Mouse (Mus musculus): ENCODE measurements at regions not wholly inside any gene's neighbourhood (a gene's known extent, or its start where the extent isn't known, plus 50 kb on each side); places are given as distances from the start of the nearest gene placed in this dataset.

- no peaks in the 10 kb centered on the region for H3K36me3 ChIP-seq
- no peak overlapping the region for H3K4me3 ChIP-seq
- H3K9ac ChIP-seq = no peak overlapping the region
- H3K27me3 ChIP-seq (replicated peaks) = no peaks in the 10 kb centered on the region
- H3K4me1 ChIP-seq (replicated peaks) = no peaks in the 10 kb centered on the region
- H3K9me3 ChIP-seq (replicated peaks) = no peaks in the 10 kb centered on the region
- ATAC-seq (ENCODE audit: insufficient number of reproducible peaks, low FRiP score) = no peak
- no peak overlapping the region for H3K27ac ChIP-seq (ENCODE audit: poor library complexity, severe bottlenecking)
- no peak overlapping the region for H3K4me2 ChIP-seq
These were observed 611.9 kb downstream of the A830018L16Rik start for GRCm38 (mm10) chr1:12025791-12026190.

GRCm38 (mm10) chr1:12027442-12027841 lies 613.5 kb downstream of the A830018L16Rik start:
- no peak for ATAC-seq (ENCODE audit: insufficient number of reproducible peaks, low FRiP score)
- Histone ChIP-seq H3K9ac (no peak overlapping the region), H3K27me3 (replicated peaks) (no peaks in the 10 kb centered on the region), H3K27ac (ENCODE audit: poor library complexity, severe bottlenecking) (no peak overlapping the region), H3K36me3 (no peaks in the 10 kb centered on the region), H3K4me1 (replicated peaks) (no peaks in the 10 kb centered on the region), H3K9me3 (replicated peaks) (no peaks in the 10 kb centered on the region), H3K4me3 (no peak overlapping the region), H3K4me2 (no peak overlapping the region)
- 74% methylated on average over 2 of the region's 2 CpGs for WGBS

- H3K4me2 ChIP-seq = no peak overlapping the region
- no peak overlapping the region for H3K4me3 ChIP-seq
- no peak for ATAC-seq (ENCODE audit: insufficient number of reproducible peaks, low FRiP score)
- H3K9me3 ChIP-seq (replicated peaks) = no peaks in the 10 kb centered on the region
- H3K36me3 ChIP-seq = no peaks in the 10 kb centered on the region
- no peak overlapping the region for H3K9ac ChIP-seq
- 80% methylated on average over 4 of the region's 4 CpGs for WGBS
- H3K27ac ChIP-seq (ENCODE audit: poor library complexity, severe bottlenecking) = no peak overlapping the region
- no peaks in the 10 kb centered on the region for H3K27me3 ChIP-seq (replicated peaks)
- H3K4me1 ChIP-seq (replicated peaks) = no peaks in the 10 kb centered on the region
These were observed 614.2 kb downstream of the A830018L16Rik start for GRCm38 (mm10) chr1:12028074-12028473.

- Histone ChIP-seq H3K4me1 (replicated peaks) (no peaks in the 10 kb centered on the region), H3K9me3 (replicated peaks) (no peaks in the 10 kb centered on the region), H3K36me3 (no peaks in the 10 kb centered on the region), H3K9ac (no peak overlapping the region), H3K4me3 (no peak overlapping the region), H3K4me2 (no peak overlapping the region), H3K27ac (ENCODE audit: poor library complexity, severe bottlenecking) (no peak overlapping the region), H3K27me3 (replicated peaks) (no peaks in the 10 kb centered on the region)
- WGBS = 56% methylated on average over 8 of the region's 8 CpGs
- ATAC-seq (ENCODE audit: insufficient number of reproducible peaks, low FRiP score) = no peak
These were observed 638.1 kb downstream of the A830018L16Rik start for GRCm38 (mm10) chr1:12051931-12052482.

- Histone ChIP-seq H3K9me3 (replicated peaks) (no peaks in the 10 kb centered on the region), H3K27me3 (replicated peaks) (no peaks in the 10 kb centered on the region), H3K4me2 (no peak overlapping the region), H3K4me1 (replicated peaks) (no peaks in the 10 kb centered on the region), H3K4me3 (no peak overlapping the region), H3K27ac (ENCODE audit: poor library complexity, severe bottlenecking) (no peak overlapping the region), H3K9ac (no peak overlapping the region), H3K36me3 (no peaks in the 10 kb centered on the region)
- 57% methylated on average over 3 of the region's 3 CpGs for WGBS
- ATAC-seq (ENCODE audit: insufficient number of reproducible peaks, low FRiP score) = no peak
These were observed 642.1 kb downstream of the A830018L16Rik start for GRCm38 (mm10) chr1:12055865-12056560.

GRCm38 (mm10) chr1:12065016-12065513 lies 651.2 kb downstream of the A830018L16Rik start:
- Histone ChIP-seq H3K4me2 (no peak overlapping the region), H3K36me3 (no peaks in the 10 kb centered on the region), H3K27me3 (replicated peaks) (no peaks in the 10 kb centered on the region), H3K9me3 (replicated peaks) (no peaks in the 10 kb centered on the region), H3K4me3 (no peak overlapping the region), H3K9ac (no peak overlapping the region), H3K4me1 (replicated peaks) (no peaks in the 10 kb centered on the region), H3K27ac (ENCODE audit: poor library complexity, severe bottlenecking) (no peak overlapping the region)
- ATAC-seq (ENCODE audit: insufficient number of reproducible peaks, low FRiP score) = no peak
- WGBS = 96% methylated on average over 6 of the region's 6 CpGs

- no peak overlapping the region for H3K27ac ChIP-seq (ENCODE audit: poor library complexity, severe bottlenecking)
- no peak overlapping the region for H3K9ac ChIP-seq
- H3K27me3 ChIP-seq (replicated peaks) = no peaks in the 10 kb centered on the region
- H3K9me3 ChIP-seq (replicated peaks) = no peaks in the 10 kb centered on the region
- H3K4me2 ChIP-seq = no peak overlapping the region
- WGBS = 77% methylated on average over 1 of the region's 1 CpGs
- H3K36me3 ChIP-seq = no peaks in the 10 kb centered on the region
- H3K4me3 ChIP-seq = no peak overlapping the region
- H3K4me1 ChIP-seq (replicated peaks) = no peaks in the 10 kb centered on the region
- ATAC-seq (ENCODE audit: insufficient number of reproducible peaks, low FRiP score) = no peak
These were observed 678.9 kb downstream of the A830018L16Rik start for GRCm38 (mm10) chr1:12092564-12093504.

GRCm38 (mm10) chr1:12115041-12115828 lies 701.3 kb downstream of the A830018L16Rik start:
- no peak overlapping the region for H3K4me2 ChIP-seq
- H3K4me1 ChIP-seq (replicated peaks) = no peaks in the 10 kb centered on the region
- H3K27ac ChIP-seq (ENCODE audit: poor library complexity, severe bottlenecking) = no peak overlapping the region
- H3K9ac ChIP-seq = no peak overlapping the region
- ATAC-seq (ENCODE audit: insufficient number of reproducible peaks, low FRiP score) = no peak
- H3K27me3 ChIP-seq (replicated peaks) = no peaks in the 10 kb centered on the region
- 0 out of 2 replicates have a peak, but pooled peaks cover 5% of the 10 kb centered on the region for H3K9me3 ChIP-seq (replicated peaks)
- no peak overlapping the region for H3K4me3 ChIP-seq
- no peaks in the 10 kb centered on the region for H3K36me3 ChIP-seq

GRCm38 (mm10) chr1:12117083-12117482 lies 703.2 kb downstream of the A830018L16Rik start:
- Histone ChIP-seq H3K4me2 (no peak overlapping the region), H3K4me1 (replicated peaks) (0 out of 2 replicates have a peak, but pooled peaks cover 4% of the 10 kb centered on the region), H3K27me3 (replicated peaks) (no peaks in the 10 kb centered on the region), H3K27ac (ENCODE audit: poor library complexity, severe bottlenecking) (no peak overlapping the region), H3K9me3 (replicated peaks) (no peaks in the 10 kb centered on the region), H3K4me3 (no peak overlapping the region), H3K36me3 (no peaks in the 10 kb centered on the region), H3K9ac (no peak overlapping the region)
- WGBS = 76% methylated on average over 4 of the region's 4 CpGs
- no peak for ATAC-seq (ENCODE audit: insufficient number of reproducible peaks, low FRiP score)

- H3K27ac ChIP-seq (ENCODE audit: poor library complexity, severe bottlenecking) = no peak overlapping the region
- H3K27me3 ChIP-seq (replicated peaks) = no peaks in the 10 kb centered on the region
- no peak for ATAC-seq (ENCODE audit: insufficient number of reproducible peaks, low FRiP score)
- 42% methylated on average over 7 of the region's 7 CpGs for WGBS
- 0 out of 2 replicates have a peak, but pooled peaks cover 4% of the 10 kb centered on the region for H3K4me1 ChIP-seq (replicated peaks)
- no peak overlapping the region for H3K4me2 ChIP-seq
- no peaks in the 10 kb centered on the region for H3K9me3 ChIP-seq (replicated peaks)
- no peak overlapping the region for H3K9ac ChIP-seq
- no peak overlapping the region for H3K4me3 ChIP-seq
- H3K36me3 ChIP-seq = no peaks in the 10 kb centered on the region
These were observed 707.0 kb downstream of the A830018L16Rik start for GRCm38 (mm10) chr1:12120926-12121325.

Data from heart, embryonic 12.5 days (tissue).